Mouse (Mus musculus): Measurements from ENCODE around the gene Cabp7.

GRCm38 (mm10) chr11:4746733-4747132 lies at the start of gene Cabp7:
- TF ChIP-seq TAL1 (IDR thresholded peaks at IDR 0.05; ENCODE audit: low read length) (no peak), GATA1 (IDR thresholded peaks at IDR 0.05; ENCODE audit: low read length) (no peak)
